Comparison of ENCODE assay signal across 8 mouse cellular contexts in the genomic region with DNA sequence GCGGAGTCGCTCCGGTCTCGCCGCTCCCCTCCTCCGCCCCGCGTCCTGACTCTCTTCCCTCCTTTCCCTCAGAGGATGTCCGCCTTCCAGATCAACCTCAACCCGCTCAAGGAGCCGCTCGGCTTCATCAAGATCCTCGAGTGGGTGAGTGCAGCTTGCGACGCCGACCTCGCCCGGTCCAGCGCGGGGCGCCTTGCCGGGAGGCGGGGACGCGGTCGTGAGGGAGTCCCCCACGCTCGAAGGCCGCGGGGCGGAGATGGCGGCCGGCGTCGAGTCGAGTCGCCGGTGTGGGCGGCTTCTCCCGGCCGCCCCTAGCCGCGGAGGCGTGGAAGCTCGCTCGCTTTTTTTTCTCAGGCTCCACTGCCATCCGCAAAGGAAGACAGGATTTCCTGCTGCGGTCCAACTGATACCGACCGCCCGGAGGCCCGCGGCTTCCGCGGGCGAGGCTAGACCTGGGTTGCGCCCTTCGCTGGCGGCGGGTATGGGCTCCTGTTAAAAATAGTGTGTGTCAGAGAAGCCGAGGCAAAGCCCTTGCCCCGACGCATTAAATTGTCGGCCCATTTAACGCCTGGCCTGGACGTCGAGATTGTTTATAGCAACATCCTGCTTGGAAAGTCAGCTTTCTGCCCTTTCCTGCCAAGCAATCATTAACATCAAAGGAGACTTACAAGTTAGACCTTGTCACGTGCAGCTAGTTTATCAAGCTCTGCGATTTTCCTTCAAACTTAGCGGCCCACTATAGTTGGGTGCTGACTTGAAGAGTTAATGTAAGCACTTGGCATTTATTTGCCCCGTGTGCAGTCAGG. TPM values are rescaled to one million over a fixed set of nuclear protein-coding genes. Genes with fewer than 3 reads are reported as not detected.
DNase-seq lines count a peak whose midpoint lies in the region; ATAC-seq lines count a peak whose summit lies in the region.

No protein-coding gene starts in this region.

- intact Hi-C loops in heart, postnatal 25 days (cut with DNase I), result no loop called here

- H3K9me3 ChIP-seq in liver, embryonic 15.5 days (replicated peaks), result no peaks in the 10 kb centered on the region
- no peaks in the 10 kb centered on the region for H3K9me3 ChIP-seq in neural tube, embryonic 13.5 days

- H3K27ac ChIP-seq in liver, embryonic 15.5 days (replicated peaks), result peak overlapping the region; percentile 99
- peak overlapping the region; percentile 98 for H3K27ac ChIP-seq in neural tube, embryonic 13.5 days (replicated peaks)

- peak; percentile 59 for ATAC-seq in common myeloid progenitor, adult 5-6 weeks (replicated peaks; ENCODE audit: low read depth, poor library complexity, severe bottlenecking)
- peak; percentile 71 for ATAC-seq in liver, embryonic 15.5 days (ENCODE audit: insufficient read depth)
- peak; percentile 80 for ATAC-seq in neural tube, embryonic 13.5 days (ENCODE audit: low read depth)

- DNase-seq in heart, adult 18-20 months, result peak; percentile 87 to 93
- DNase-seq in heart, postnatal 4 days, result no peak
- DNase-seq in CD8-positive naive resting alpha-beta T cell, adult 2 months (ENCODE audit: low read depth in 2 of 2, low spot score in 2 of 2), result peak; percentile 74 to 77
- peak; percentile 75 for DNase-seq in heart, postnatal 25 days (ENCODE audit: low spot score)
- no peak for DNase-seq in urinary bladder, postnatal 14 days (ENCODE audit: low spot score)

- peak overlapping the region; percentile 84 for H3K4me3 ChIP-seq in liver, embryonic 15.5 days (replicated peaks)
- peak overlapping the region; percentile 75 for H3K4me3 ChIP-seq in neural tube, embryonic 13.5 days

- under 1% methylated on average over 71 of the region's 71 CpGs for WGBS in liver, embryonic 15.5 days (ENCODE audit: insufficient replicate concordance)
- WGBS in neural tube, embryonic 13.5 days, result under 1% methylated on average over 71 of the region's 71 CpGs

- H3K9ac ChIP-seq in liver, embryonic 15.5 days, result peak overlapping the region; percentile 84
- H3K9ac ChIP-seq in neural tube, embryonic 13.5 days, result peak overlapping the region; percentile 87

- no peaks in the 10 kb centered on the region for H3K36me3 ChIP-seq in liver, embryonic 15.5 days (replicated peaks)
- H3K36me3 ChIP-seq in neural tube, embryonic 13.5 days, result no peaks in the 10 kb centered on the region

- no peaks in the 10 kb centered on the region for H3K27me3 ChIP-seq in liver, embryonic 15.5 days
- H3K27me3 ChIP-seq in neural tube, embryonic 13.5 days, result no peaks in the 10 kb centered on the region

- peaks cover 47% of the 10 kb centered on the region for H3K4me1 ChIP-seq in liver, embryonic 15.5 days (replicated peaks)
- peaks cover 43% of the 10 kb centered on the region for H3K4me1 ChIP-seq in neural tube, embryonic 13.5 days (replicated peaks)

- H3K4me2 ChIP-seq in liver, embryonic 15.5 days, result peak overlapping the region; percentile 91
- peak overlapping the region; percentile 86 for H3K4me2 ChIP-seq in neural tube, embryonic 13.5 days

RNA-seq across cellular contexts. Expression of a gene that starts 0.7 kb away (rescaled TPM):
- 10 to 100 TPM; 79.8 to 88.6 TPM for total RNA-seq in heart, adult 18-20 months (2021)
- 10 to 100 TPM; 83.3 to 87.0 TPM for total RNA-seq in heart, postnatal 4 days (2021)
- total RNA-seq in common myeloid progenitor, adult 5-6 weeks (2017), result 68.3 and 107 TPM in 2 replicates
- total RNA-seq in heart, postnatal 25 days (2021), result 10 to 100 TPM; 85.3 to 86.1 TPM
- 40.4 and 42.0 TPM in 2 replicates for polyA plus RNA-seq in liver, embryonic 15.5 days (2015; fragmentation: Nextera tagmentation; extraction: Ambion mirVana)
- polyA plus RNA-seq in neural tube, embryonic 13.5 days (2015; fragmentation: Nextera tagmentation; extraction: Ambion mirVana), result 39.8 and 50.9 TPM in 2 replicates

Comparison
In these comparisons a context has a peak if more than half of its experiments do, and no peak if none do; other contexts are left out.
1. DNase-seq: peak in heart, adult 18-20 months (2 of 2), CD8-positive naive resting alpha-beta T cell, adult 2 months (2 of 2) and heart, postnatal 25 days (single experiment); none in heart, postnatal 4 days (single experiment) and urinary bladder, postnatal 14 days (single experiment).
2. Peak in every context shown above with its lines, with median percentiles within 50 percentile points of each other: ATAC-seq.